Mouse (Mus musculus) liver, embryonic 11.5 days (tissue): ENCODE data around the gene Mgat5. TPM values are rescaled to one million over a fixed set of nuclear protein-coding genes. Genes with fewer than 3 reads are reported as not detected.

Experiments used
- ATAC-seq: fragments of 200-750 bp; cut with Nextera tagmentation; replicated peaks from 2 replicates; pipeline ENCODE4 v1.8.0; 2017; ENCODE audit warnings: moderate number of reproducible peaks, mild to moderate bottlenecking, moderate TSS enrichment, moderate library complexity; ENCODE audit not compliant: low FRiP score
- DNase-seq: peaks from one replicate; pipeline ENCODE4 v3.0.0-alpha.2; 2017; ENCODE audit warnings: low spot score
- H3K27ac ChIP-seq: fragments of 300-500 bp; sonication (generic); 2 replicates; pipeline ENCODE4 v1.5.1; 2014; ENCODE audit warnings: mild to moderate bottlenecking, low read depth, low read length, control low read depth
- H3K27me3 ChIP-seq: fragments of 300-500 bp; sonication (generic); replicated peaks from 2 replicates; pipeline ENCODE4 v1.6.1; 2014; ENCODE audit warnings: low read length, mixed read lengths; ENCODE audit not compliant: control insufficient read depth, insufficient read depth
- H3K36me3 ChIP-seq: fragments of 300-500 bp; sonication (generic); 2 replicates; pipeline ENCODE4 v1.6.1; 2014; ENCODE audit warnings: mild to moderate bottlenecking, low read length, moderate library complexity, mixed read lengths; ENCODE audit not compliant: control insufficient read depth, insufficient read depth
- H3K4me1 ChIP-seq: fragments of 300-500 bp; sonication (generic); replicated peaks from 2 replicates; pipeline ENCODE4 v1.6.1; 2014; ENCODE audit warnings: low read length, mixed read lengths; ENCODE audit not compliant: control insufficient read depth, insufficient read depth
- H3K4me2 ChIP-seq: fragments of 300-500 bp; sonication (generic); 2 replicates; pipeline ENCODE4 v1.6.1; 2014; ENCODE audit warnings: mild to moderate bottlenecking, control low read depth, moderate library complexity
- H3K4me3 ChIP-seq: fragments of 300-500 bp; sonication (generic); 2 replicates; pipeline ENCODE4 v1.5.1; 2014; ENCODE audit warnings: low read depth, low read length, control low read depth
- H3K9ac ChIP-seq: fragments of 300-500 bp; sonication (generic); 2 replicates; pipeline ENCODE4 v1.6.1; 2014; ENCODE audit warnings: low read depth, low read length, control low read depth
- H3K9me3 ChIP-seq: fragments of 300-500 bp; sonication (generic); 2 replicates; pipeline ENCODE4 v1.6.1; 2016; ENCODE audit warnings: low read length, inconsistent platforms, mixed read lengths; ENCODE audit not compliant: control insufficient read depth
- WGBS: fragments of 180-500 bp; shearing (Covaris S2); extraction: QIAGEN DNeasy Blood & Tissue Kit; methylation state at CpG from one replicate; pipeline ENCODE4 v1.1.7; 2014; 5-methylcytosine and 5-hydroxymethylcytosine counted together
- polyA plus RNA-seq: library from polyadenylated mRNA; unstranded; fragments of >200 nt; fragmentation: Nextera tagmentation; extraction: Ambion mirVana; gene quantifications from 2 replicates; pipeline ENCODE4 v1.2.1, GENCODE M21; 2014

The Mgat5 gene
- polyA plus RNA-seq, 1 experiment from 2014 or later = 2.3 TPM

DNA sequence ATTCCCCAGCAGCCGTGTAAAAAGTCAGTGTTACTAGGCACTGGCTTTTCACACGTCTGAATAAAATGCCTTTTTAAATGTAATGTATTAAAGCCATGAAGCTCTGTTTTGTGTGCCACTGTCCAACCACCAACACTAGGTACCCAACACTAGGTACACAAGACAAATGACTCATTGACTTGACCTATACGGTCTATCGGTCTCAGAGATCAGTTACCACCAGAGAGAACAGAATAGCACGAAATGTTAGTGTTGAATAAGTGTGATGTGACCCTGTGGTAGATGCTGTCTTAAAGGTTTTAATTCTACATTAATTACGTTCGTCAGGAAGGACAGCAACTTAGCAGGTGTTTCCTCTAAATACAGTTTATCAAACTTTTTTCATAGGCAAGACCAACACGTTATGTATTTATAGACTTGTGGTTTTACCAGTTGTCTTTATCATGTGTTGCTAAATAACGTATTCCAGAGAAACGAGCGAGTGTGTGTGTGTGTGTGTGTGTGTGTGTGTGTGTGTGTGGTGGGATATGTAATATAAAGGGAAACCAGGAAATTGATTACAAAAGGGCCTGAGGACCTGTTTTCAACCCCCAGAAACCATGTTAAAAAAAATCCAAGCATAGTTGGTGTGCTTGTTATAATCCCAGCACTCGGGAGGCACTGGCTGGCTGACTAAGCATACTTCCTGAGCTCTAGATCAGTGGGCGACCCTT lies 104.3 kb downstream of the Mgat5 start:
- no peak for ATAC-seq

GRCm38 (mm10) chr1:127310011-127310410 lies 105.2 kb downstream of the Mgat5 start:
- DNase-seq = no peak
- H3K36me3 ChIP-seq = no peaks in the 10 kb centered on the region
- no peak overlapping the region for H3K4me3 ChIP-seq
- no peaks in the 10 kb centered on the region for H3K9me3 ChIP-seq
- no peak overlapping the region for H3K4me2 ChIP-seq
- H3K27ac ChIP-seq = no peak overlapping the region
- no peak overlapping the region for H3K9ac ChIP-seq
- no peaks in the 10 kb centered on the region for H3K27me3 ChIP-seq
- WGBS = 72% methylated on average over 5 of the region's 5 CpGs
- ATAC-seq = no peak
- peaks cover 5% of the 10 kb centered on the region; the same call in 1 of the 2 replicates for H3K4me1 ChIP-seq

More for the DNA sequence above, 104.3 kb downstream of the Mgat5 start:
- 63% methylated on average over 13 of the region's 13 CpGs for WGBS
- Histone ChIP-seq H3K4me3 (no peak overlapping the region), H3K4me1 (peaks cover 5% of the 10 kb centered on the region; the same call in 1 of the 2 replicates), H3K27me3 (no peaks in the 10 kb centered on the region), H3K4me2 (no peak overlapping the region), H3K27ac (no peak overlapping the region), H3K9ac (no peak overlapping the region), H3K9me3 (no peaks in the 10 kb centered on the region), H3K36me3 (no peaks in the 10 kb centered on the region)
- DNase-seq = no peak

DNA sequence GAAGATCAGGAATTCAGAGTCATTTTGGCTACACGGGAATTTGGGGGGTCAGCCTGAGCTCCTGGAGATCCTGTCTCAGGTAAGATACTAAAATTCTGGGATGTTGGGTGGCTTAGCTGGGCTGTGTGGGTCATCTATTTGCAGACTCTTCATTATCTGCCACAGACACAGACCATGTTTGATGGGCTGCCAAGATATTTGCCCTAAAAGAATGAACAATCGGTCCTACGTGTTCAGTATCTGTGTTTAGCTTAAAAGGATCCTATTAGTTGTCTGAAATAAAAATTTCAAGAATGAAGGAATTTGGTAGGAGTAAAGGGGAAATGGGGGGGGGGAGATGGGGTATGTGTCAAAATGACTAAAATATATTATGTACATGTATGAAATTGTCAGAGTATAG lies 105.9 kb downstream of the Mgat5 start:
- DNase-seq (no peak), ATAC-seq (no peak)
- Histone ChIP-seq H3K4me1 (peaks cover 5% of the 10 kb centered on the region; the same call in 1 of the 2 replicates), H3K4me3 (no peak overlapping the region), H3K36me3 (no peaks in the 10 kb centered on the region), H3K27me3 (no peaks in the 10 kb centered on the region), H3K9ac (no peak overlapping the region), H3K4me2 (no peak overlapping the region), H3K9me3 (no peaks in the 10 kb centered on the region), H3K27ac (no peak overlapping the region)
- WGBS = 55% methylated on average over 3 of the region's 3 CpGs

DNA sequence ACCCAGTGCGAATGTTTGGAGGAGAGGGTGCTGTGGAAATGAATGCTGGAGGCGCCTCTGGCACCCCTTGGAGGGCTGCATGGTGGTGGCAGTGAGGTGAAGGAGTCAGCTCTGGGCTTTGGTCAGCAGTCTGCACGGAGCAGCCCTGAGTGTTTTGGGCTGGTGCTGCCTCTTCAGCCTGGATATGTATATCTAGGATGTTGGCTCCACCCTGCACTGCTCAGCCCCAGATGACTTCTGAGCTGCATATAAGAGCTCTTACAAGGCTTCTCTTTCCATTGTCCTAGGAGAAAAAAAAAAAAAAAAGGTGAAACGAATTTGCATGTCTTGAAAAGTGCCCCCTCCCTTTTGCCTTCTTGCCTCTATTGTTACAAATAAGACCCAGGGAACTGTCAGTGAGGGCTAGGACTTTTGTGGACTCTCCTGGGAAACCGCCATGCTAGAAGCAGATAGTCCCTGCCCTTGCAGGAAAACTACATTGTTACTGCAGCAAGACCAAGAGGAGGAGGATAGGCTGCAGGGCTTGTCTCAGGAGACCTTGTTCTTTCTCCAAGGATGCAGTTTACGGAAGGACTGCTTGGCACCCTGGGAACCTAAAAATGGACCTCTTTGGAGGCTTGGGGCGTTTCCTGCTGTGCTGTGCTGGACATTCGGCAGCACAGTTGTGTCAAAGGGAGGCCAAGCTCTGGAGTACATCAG lies 109.0 kb downstream of the Mgat5 start:
- H3K4me2 ChIP-seq = no peak overlapping the region
- no peaks in the 10 kb centered on the region for H3K27me3 ChIP-seq
- no peaks in the 10 kb centered on the region for H3K9me3 ChIP-seq
- no peak for DNase-seq
- peaks cover under 1% of the 10 kb centered on the region; the same call in 1 of the 2 replicates for H3K4me1 ChIP-seq
- H3K36me3 ChIP-seq = no peaks in the 10 kb centered on the region
- no peak overlapping the region for H3K9ac ChIP-seq
- H3K4me3 ChIP-seq = no peak overlapping the region
- no peak overlapping the region for H3K27ac ChIP-seq
- no peak; the same call in 1 of the 2 replicates for ATAC-seq
- 72% methylated on average over 8 of the region's 8 CpGs for WGBS

DNA sequence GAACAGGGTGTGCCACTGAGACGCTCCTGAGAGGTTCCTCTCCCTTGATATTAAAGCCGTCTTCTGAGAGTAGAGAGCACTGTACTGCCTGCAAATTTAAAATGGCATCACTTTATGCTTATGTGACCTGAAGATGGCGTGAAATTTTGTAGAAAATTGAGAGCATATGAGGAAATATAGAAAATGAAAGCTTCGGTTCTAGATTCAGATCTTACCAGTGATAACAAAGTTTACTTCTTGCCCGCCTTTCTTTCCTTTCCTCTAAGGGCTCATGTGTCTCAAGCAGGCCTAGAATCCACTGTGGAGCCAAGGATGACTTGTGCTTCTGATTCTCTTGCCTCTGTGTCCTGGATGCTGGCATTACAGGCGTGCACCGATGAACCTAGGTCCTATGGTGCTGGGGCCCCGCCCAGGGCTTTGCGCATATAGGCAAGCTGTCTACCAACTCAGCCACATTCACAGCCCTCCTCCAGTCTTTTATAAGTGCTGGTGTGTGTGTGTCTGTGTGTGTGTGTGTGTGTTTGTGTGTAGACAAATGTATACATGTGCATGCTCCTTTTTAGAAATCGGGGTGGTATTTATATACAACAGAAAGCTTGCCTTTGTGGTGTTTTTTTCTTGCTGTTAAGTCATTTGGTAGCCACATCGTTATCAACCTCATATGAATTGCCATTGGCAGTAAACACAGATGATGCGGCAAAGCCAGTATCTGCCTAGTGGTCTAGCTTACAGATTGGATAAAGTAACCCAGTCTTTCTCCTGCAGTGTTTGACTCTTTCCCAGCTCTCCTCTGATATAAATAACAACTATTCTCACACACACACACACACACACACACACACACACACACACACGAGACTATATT lies 111.2 kb downstream of the Mgat5 start:
- no peak overlapping the region for H3K4me3 ChIP-seq
- no peaks in the 10 kb centered on the region for H3K27me3 ChIP-seq
- H3K4me1 ChIP-seq = peaks cover 2% of the 10 kb centered on the region; the same call in 1 of the 2 replicates
- DNase-seq (no peak), ATAC-seq (no peak)
- H3K36me3 ChIP-seq = no peaks in the 10 kb centered on the region
- H3K9ac ChIP-seq = no peak overlapping the region
- H3K4me2 ChIP-seq = no peak overlapping the region
- no peak overlapping the region for H3K27ac ChIP-seq
- H3K9me3 ChIP-seq = no peaks in the 10 kb centered on the region
- 86% methylated on average over 13 of the region's 13 CpGs for WGBS

DNA sequence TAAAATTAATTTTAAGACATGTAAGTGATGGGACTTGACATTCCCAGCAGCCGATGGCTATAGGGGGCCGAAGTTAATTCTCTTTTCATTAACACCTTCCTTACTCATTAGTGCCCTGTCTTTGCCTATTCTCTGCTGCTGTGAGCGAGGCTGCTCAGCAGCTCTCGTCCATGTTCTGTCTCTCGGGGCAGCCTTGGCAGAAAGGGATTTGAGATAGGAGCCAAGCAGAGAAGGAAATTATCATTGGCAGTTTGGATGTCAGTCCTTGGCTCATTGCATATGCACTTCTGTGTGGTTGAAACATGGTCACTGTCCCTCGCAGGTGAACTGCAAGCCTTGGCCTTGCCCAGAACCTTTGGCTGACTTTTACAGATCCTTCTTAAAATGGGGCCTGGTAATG lies 111.8 kb downstream of the Mgat5 start:
- H3K9ac ChIP-seq = no peak overlapping the region
- no peaks in the 10 kb centered on the region for H3K27me3 ChIP-seq
- ATAC-seq (no peak), DNase-seq (no peak)
- H3K9me3 ChIP-seq = no peaks in the 10 kb centered on the region
- no peak overlapping the region for H3K27ac ChIP-seq
- 89% methylated on average over 6 of the region's 6 CpGs for WGBS
- H3K4me3 ChIP-seq = no peak overlapping the region
- no peak overlapping the region for H3K4me2 ChIP-seq
- H3K4me1 ChIP-seq = peaks cover 5% of the 10 kb centered on the region; the same call in 1 of the 2 replicates
- no peaks in the 10 kb centered on the region for H3K36me3 ChIP-seq

GRCm38 (mm10) chr1:127317541-127317940 lies 112.7 kb downstream of the Mgat5 start:
- H3K9me3 ChIP-seq = no peaks in the 10 kb centered on the region
- no peak overlapping the region for H3K4me3 ChIP-seq
- H3K4me1 ChIP-seq = peaks cover 5% of the 10 kb centered on the region; the same call in 1 of the 2 replicates
- H3K9ac ChIP-seq = no peak overlapping the region
- no peaks in the 10 kb centered on the region for H3K27me3 ChIP-seq
- no peak overlapping the region for H3K27ac ChIP-seq
- H3K4me2 ChIP-seq = no peak overlapping the region
- no peaks in the 10 kb centered on the region for H3K36me3 ChIP-seq
- DNase-seq (no peak), ATAC-seq (no peak)
- 71% methylated on average over 9 of the region's 9 CpGs for WGBS

DNA sequence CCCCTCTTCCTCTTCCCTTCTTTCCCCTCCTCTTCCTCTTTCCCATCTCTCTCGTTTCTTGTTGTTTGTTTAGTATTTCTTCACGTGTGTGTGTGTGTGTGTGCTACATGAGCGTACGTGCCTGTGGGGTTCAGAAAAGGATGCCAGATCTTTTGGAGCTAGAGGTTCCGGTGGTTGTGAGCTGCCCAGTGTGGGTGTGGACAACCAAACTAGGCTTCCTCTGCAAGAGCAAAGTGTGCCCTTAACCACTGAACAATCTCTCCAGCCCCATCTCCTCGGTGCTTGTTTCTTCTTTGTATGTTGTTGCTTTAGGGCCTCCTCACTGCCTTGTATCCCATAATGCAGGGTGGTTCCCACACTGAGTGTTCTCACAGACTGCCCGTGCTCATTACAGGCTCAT lies 113.7 kb downstream of the Mgat5 start:
- ATAC-seq = no peak
- no peaks in the 10 kb centered on the region for H3K36me3 ChIP-seq
- H3K27me3 ChIP-seq = no peaks in the 10 kb centered on the region
- WGBS = 77% methylated on average over 7 of the region's 7 CpGs
- H3K4me2 ChIP-seq = no peak overlapping the region
- H3K9me3 ChIP-seq = no peaks in the 10 kb centered on the region
- no peak overlapping the region for H3K4me3 ChIP-seq
- peaks cover 5% of the 10 kb centered on the region; the same call in 1 of the 2 replicates for H3K4me1 ChIP-seq
- no peak overlapping the region for H3K9ac ChIP-seq
- H3K27ac ChIP-seq = no peak overlapping the region
- DNase-seq = no peak
